Mouse (Mus musculus) heart, embryonic 13.5 days (tissue): ENCODE results near the gene Lrrc51. TPM values are rescaled to one million over a fixed set of nuclear protein-coding genes. Genes with fewer than 3 reads are reported as not detected.
"Not testable (repeated sequence)": the region's sequence is repeated elsewhere in the genome, so short reads cannot be mapped to it uniquely, and the experiment has no call there.

Experiments
- ATAC-seq: fragments of 200-750 bp; cut with Nextera tagmentation; 2 replicates; pipeline ENCODE4 v1.8.0; 2017; ENCODE audit warnings: moderate TSS enrichment; ENCODE audit not compliant: insufficient number of reproducible peaks, low FRiP score, low TSS enrichment; ENCODE audit errors: extremely low read depth
- H3K27ac ChIP-seq: fragments of 300-500 bp; sonication (generic); replicated peaks from 2 replicates; pipeline ENCODE4 v1.5.1; 2015; ENCODE audit warnings: moderate library complexity, mild to moderate bottlenecking, inconsistent platforms
- H3K27me3 ChIP-seq: fragments of 300-500 bp; sonication (generic); replicated peaks from 2 replicates; pipeline ENCODE4 v1.6.1; 2015; ENCODE audit warnings: mild to moderate bottlenecking, inconsistent platforms
- H3K36me3 ChIP-seq: fragments of 300-500 bp; sonication (generic); 2 replicates; pipeline ENCODE4 v1.6.1; 2015; ENCODE audit warnings: mild to moderate bottlenecking, inconsistent platforms
- H3K4me1 ChIP-seq: fragments of 300-500 bp; sonication (generic); 2 replicates; pipeline ENCODE4 v1.6.1; 2015; ENCODE audit warnings: inconsistent platforms
- H3K4me2 ChIP-seq: fragments of 300-500 bp; sonication (generic); 2 replicates; pipeline ENCODE4 v1.6.1; 2015; ENCODE audit warnings: inconsistent platforms, mild to moderate bottlenecking, moderate library complexity
- H3K4me3 ChIP-seq: fragments of 300-500 bp; sonication (generic); 2 replicates; pipeline ENCODE4 v1.5.1; 2015; ENCODE audit warnings: moderate library complexity, mild to moderate bottlenecking, inconsistent platforms
- H3K9ac ChIP-seq: fragments of 300-500 bp; sonication (generic); 2 replicates; pipeline ENCODE4 v1.6.1; 2015; ENCODE audit warnings: inconsistent platforms, mild to moderate bottlenecking, moderate library complexity
- H3K9me3 ChIP-seq: fragments of 300-500 bp; sonication (generic); 2 replicates; pipeline ENCODE4 v1.6.1; 2016; ENCODE audit warnings: inconsistent platforms
- WGBS: fragments of 180-500 bp; shearing (Covaris S2); methylation state at CpG from one replicate; pipeline ENCODE4 v1.1.7; 2015; ENCODE audit warnings: mixed read lengths; 5-methylcytosine and 5-hydroxymethylcytosine counted together
- polyA plus RNA-seq: library from polyadenylated mRNA; unstranded; fragments of >200 nt; fragmentation: Nextera tagmentation; extraction: Ambion mirVana; gene quantifications from 2 replicates; pipeline ENCODE4 v1.2.1, GENCODE M21; 2015

Lrrc51 gene
- polyA plus RNA-seq, 1 experiment from 2014 or later = 5.1 TPM

DNA sequence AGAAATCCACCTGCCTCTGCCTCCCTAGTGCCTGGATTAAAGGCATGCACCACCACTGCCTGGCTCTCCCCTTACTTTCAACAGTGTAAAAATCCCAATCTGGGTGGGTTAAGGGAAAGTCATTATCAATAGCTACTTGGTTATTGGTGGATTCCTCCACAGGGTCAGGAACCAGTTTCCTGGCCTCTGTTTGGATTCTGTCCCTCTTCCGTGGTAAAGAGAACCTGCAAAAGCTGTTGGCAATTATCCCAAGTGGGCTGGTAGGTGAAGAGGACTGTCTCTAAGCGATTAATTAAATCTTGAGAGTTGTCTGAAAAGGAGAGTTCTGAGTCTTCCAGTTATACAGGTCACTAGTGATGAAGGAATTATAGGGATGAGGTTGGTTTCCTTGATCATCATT lies 4.7 kb upstream of the Lrrc51 start:
- no peak for ATAC-seq
- no peak overlapping the region for H3K27ac ChIP-seq
- H3K4me3 ChIP-seq = no peak overlapping the region
- no peaks in the 10 kb centered on the region for H3K27me3 ChIP-seq
- peaks cover 25% of the 10 kb centered on the region for H3K4me1 ChIP-seq
- H3K9me3 ChIP-seq = no peaks in the 10 kb centered on the region
- H3K4me2 ChIP-seq = no peak overlapping the region
- H3K36me3 ChIP-seq = peaks cover 5% of the 10 kb centered on the region; the same call in 1 of the 2 replicates
- WGBS = 78% methylated on average over 2 of the region's 2 CpGs
- no peak overlapping the region for H3K9ac ChIP-seq

- Histone ChIP-seq H3K27me3 (no peaks in the 10 kb centered on the region), H3K9me3 (no peaks in the 10 kb centered on the region), H3K36me3 (peaks cover 5% of the 10 kb centered on the region; the same call in 1 of the 2 replicates), H3K4me2 (no peak overlapping the region), H3K9ac (no peak overlapping the region), H3K4me1 (peaks cover 32% of the 10 kb centered on the region), H3K27ac (no peak overlapping the region), H3K4me3 (no peak overlapping the region)
- ATAC-seq = no peak
- WGBS = 92% methylated on average over 4 of the region's 4 CpGs
Observed at GRCm38 (mm10) chr7:101937569-101937968, 3.9 kb upstream of the Lrrc51 start.

GRCm38 (mm10) chr7:101936996-101937395 lies 3.3 kb upstream of the Lrrc51 start:
- H3K9ac ChIP-seq = no peak overlapping the region
- no peaks in the 10 kb centered on the region for H3K9me3 ChIP-seq
- no peak overlapping the region for H3K4me2 ChIP-seq
- no peaks in the 10 kb centered on the region for H3K27me3 ChIP-seq
- H3K4me3 ChIP-seq = no peak overlapping the region
- peaks cover 34% of the 10 kb centered on the region for H3K4me1 ChIP-seq
- WGBS = 91% methylated on average over 4 of the region's 4 CpGs
- no peak overlapping the region for H3K27ac ChIP-seq
- ATAC-seq = no peak
- peaks cover 5% of the 10 kb centered on the region; the same call in 1 of the 2 replicates for H3K36me3 ChIP-seq

GRCm38 (mm10) chr7:101935957-101936356 lies 2.3 kb upstream of the Lrrc51 start:
- WGBS = 89% methylated on average over 4 of the region's 4 CpGs
- H3K36me3 ChIP-seq = peaks cover 5% of the 10 kb centered on the region; the same call in 1 of the 2 replicates
- no peaks in the 10 kb centered on the region for H3K27me3 ChIP-seq
- no peak overlapping the region for H3K27ac ChIP-seq
- no peak for ATAC-seq
- H3K4me3 ChIP-seq = no peak overlapping the region
- H3K4me2 ChIP-seq = no peak overlapping the region
- no peaks in the 10 kb centered on the region for H3K9me3 ChIP-seq
- H3K9ac ChIP-seq = peak overlapping the region; percentile 40; the same call in 1 of the 2 replicates
- peaks cover 34% of the 10 kb centered on the region for H3K4me1 ChIP-seq

- 4% methylated on average over 15 of the region's 15 CpGs for WGBS
- H3K36me3 ChIP-seq = 0 out of 2 replicates have a peak, but pooled peaks cover 2% of the 10 kb centered on the region
- H3K4me3 ChIP-seq = peak overlapping the region; percentile 89
- peak overlapping the region; percentile 87 for H3K9ac ChIP-seq
- H3K27me3 ChIP-seq = no peaks in the 10 kb centered on the region
- H3K9me3 ChIP-seq = no peaks in the 10 kb centered on the region
- H3K4me2 ChIP-seq = peak overlapping the region; percentile 68
- no peak for ATAC-seq
- peaks cover 34% of the 10 kb centered on the region for H3K4me1 ChIP-seq
- H3K27ac ChIP-seq = peak overlapping the region; percentile 80
Observed at GRCm38 (mm10) chr7:101933300-101933699, 395 bp downstream of the Lrrc51 start.

DNA sequence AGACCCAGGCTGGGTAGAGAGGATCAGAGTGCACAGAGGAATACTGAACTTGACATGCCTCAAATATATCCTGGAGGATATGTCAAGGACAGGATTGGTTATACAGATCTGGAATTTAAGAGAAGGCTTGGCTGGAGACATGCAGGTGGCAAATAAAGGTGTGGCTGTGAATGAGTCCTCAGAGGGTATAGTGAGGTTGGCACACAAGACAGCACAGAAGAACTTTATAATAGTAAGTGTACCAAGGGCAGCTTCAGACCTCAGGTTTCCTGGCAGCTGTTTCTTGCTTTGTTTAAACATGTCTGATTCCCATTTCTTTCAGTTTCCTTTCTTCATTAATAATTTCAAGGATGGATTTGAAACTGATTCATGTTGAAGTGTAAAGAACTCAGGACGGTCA lies 1.1 kb downstream of the Lrrc51 start:
- Histone ChIP-seq H3K9ac (peak overlapping the region; percentile 87; the same call in 1 of the 2 replicates), H3K27ac (no peak overlapping the region), H3K9me3 (no peaks in the 10 kb centered on the region), H3K4me2 (peak overlapping the region; percentile 68), H3K4me1 (peaks cover 30% of the 10 kb centered on the region), H3K4me3 (peak overlapping the region; percentile 89), H3K27me3 (no peaks in the 10 kb centered on the region), H3K36me3 (no peaks in the 10 kb centered on the region)
- WGBS = 81% methylated on average over 1 of the region's 1 CpGs
- ATAC-seq = no peak

GRCm38 (mm10) chr7:101928093-101928492 lies 5.6 kb downstream of the Lrrc51 start:
- no peaks in the 10 kb centered on the region for H3K27me3 ChIP-seq
- ATAC-seq = no peak
- no peaks in the 10 kb centered on the region for H3K9me3 ChIP-seq
- H3K9ac ChIP-seq = no peak overlapping the region
- no peak overlapping the region for H3K4me3 ChIP-seq
- no peak overlapping the region for H3K4me2 ChIP-seq
- H3K27ac ChIP-seq = no peak overlapping the region
- peaks cover 7% of the 10 kb centered on the region for H3K4me1 ChIP-seq
- 80% methylated on average over 3 of the region's 3 CpGs for WGBS
- H3K36me3 ChIP-seq = no peaks in the 10 kb centered on the region

- H3K9me3 ChIP-seq, ATAC-seq, H3K27me3 ChIP-seq, H3K4me3 ChIP-seq, H3K4me1 ChIP-seq, H3K27ac ChIP-seq, H3K9ac ChIP-seq, H3K4me2 ChIP-seq, H3K36me3 ChIP-seq: not testable (repeated sequence)
Observed at GRCm38 (mm10) chr7:101925892-101926291, 7.8 kb downstream of the Lrrc51 start.

DNA sequence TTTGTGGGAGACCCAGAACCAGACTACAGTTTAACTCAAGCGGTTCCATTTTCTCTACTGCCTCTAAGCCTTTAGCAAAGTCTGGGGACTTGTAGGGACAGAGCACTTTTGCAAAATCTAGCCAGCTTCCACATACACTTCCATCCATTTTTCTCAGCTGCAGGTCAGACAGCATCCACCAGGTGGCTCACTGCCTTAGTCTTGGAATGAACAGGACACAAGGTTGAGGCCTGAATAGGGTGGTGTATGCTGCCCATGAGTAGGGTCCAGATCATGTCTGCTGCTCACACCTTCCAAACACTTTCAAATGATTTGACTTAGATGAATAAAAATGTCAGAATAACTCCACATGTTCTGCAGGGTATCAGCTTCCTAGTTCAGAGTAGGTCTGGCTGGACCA lies 15.6 kb downstream of the Lrrc51 start:
- peaks cover 21% of the 10 kb centered on the region for H3K36me3 ChIP-seq
- H3K27me3 ChIP-seq = no peaks in the 10 kb centered on the region
- WGBS = 18% methylated on average over 1 of the region's 1 CpGs
- no peak overlapping the region for H3K4me2 ChIP-seq
- H3K27ac ChIP-seq = no peak overlapping the region
- no peaks in the 10 kb centered on the region for H3K9me3 ChIP-seq
- peak; percentile 37 for ATAC-seq
- H3K9ac ChIP-seq = no peak overlapping the region
- H3K4me1 ChIP-seq = no peaks in the 10 kb centered on the region
- H3K4me3 ChIP-seq = no peak overlapping the region

DNA sequence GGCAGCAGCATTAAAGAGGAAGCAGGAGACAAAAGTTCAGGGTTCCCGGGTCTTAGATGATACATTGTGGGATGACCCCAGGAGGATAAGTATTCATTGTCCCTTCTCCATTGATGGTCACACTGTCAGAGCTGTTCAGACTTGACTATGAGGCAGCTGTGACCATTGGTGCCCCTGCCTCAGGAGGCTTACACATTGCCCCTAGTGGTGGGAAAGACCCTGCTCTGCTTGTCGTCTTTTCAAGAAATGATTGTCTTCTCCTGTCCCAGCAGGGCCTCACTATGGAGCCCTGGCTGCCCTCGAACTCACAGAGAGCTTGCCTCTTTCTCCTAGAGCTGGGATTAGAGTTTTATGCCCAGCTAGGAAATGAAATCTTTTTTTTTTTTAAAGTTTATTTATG lies 21.7 kb downstream of the Lrrc51 start:
- Histone ChIP-seq H3K9me3 (no peaks in the 10 kb centered on the region), H3K4me2 (no peak overlapping the region), H3K9ac (no peak overlapping the region), H3K4me1 (peaks cover 21% of the 10 kb centered on the region), H3K27me3 (no peaks in the 10 kb centered on the region), H3K27ac (no peak overlapping the region), H3K4me3 (no peak overlapping the region), H3K36me3 (peaks cover 57% of the 10 kb centered on the region)
- ATAC-seq = no peak
- WGBS = 67% methylated on average over 3 of the region's 3 CpGs

DNA sequence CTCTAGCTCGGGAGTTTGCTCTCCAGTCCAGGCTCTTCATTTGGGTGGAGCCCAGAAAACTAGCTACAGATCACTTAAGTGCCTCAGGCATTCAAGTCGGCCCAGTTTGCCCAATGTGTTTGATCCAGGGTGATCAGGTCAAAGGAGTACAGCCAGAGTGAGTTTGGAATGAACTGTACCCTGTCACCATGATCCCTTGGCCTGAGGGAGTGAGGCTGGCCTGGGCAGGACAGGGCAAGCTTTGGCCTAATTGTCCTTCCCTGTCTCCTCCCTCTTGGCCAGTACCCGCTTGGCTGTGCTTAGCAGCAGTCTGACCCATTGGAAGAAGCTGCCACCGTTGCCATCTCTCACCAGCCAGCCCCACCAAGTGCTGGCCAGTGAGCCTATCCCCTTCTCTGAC lies 23.6 kb downstream of the Lrrc51 start:
- H3K27me3 ChIP-seq = no peaks in the 10 kb centered on the region
- peaks cover 31% of the 10 kb centered on the region for H3K4me1 ChIP-seq
- peaks cover 56% of the 10 kb centered on the region for H3K36me3 ChIP-seq
- no peak overlapping the region for H3K9ac ChIP-seq
- H3K27ac ChIP-seq = no peak overlapping the region
- H3K4me3 ChIP-seq = no peak overlapping the region
- H3K9me3 ChIP-seq = no peaks in the 10 kb centered on the region
- WGBS = 78% methylated on average over 4 of the region's 4 CpGs
- H3K4me2 ChIP-seq = no peak overlapping the region
- ATAC-seq = no peak

GRCm38 (mm10) chr7:101908367-101908766 lies 25.3 kb downstream of the Lrrc51 start:
- Histone ChIP-seq H3K9ac (peak overlapping the region; percentile 15; the same call in 1 of the 2 replicates), H3K36me3 (peaks cover 39% of the 10 kb centered on the region), H3K4me3 (no peak overlapping the region), H3K9me3 (no peaks in the 10 kb centered on the region), H3K4me2 (peak overlapping the region; percentile 14; the same call in 1 of the 2 replicates), H3K27me3 (no peaks in the 10 kb centered on the region), H3K4me1 (peaks cover 36% of the 10 kb centered on the region), H3K27ac (0 out of 2 replicates have a peak overlapping the region, but pooled peaks have one; percentile 20)
- WGBS = 65% methylated on average over 4 of the region's 4 CpGs
- no peak for ATAC-seq
